Mouse (Mus musculus): ENCODE measurements around the gene Dapk3. TPM values are rescaled to one million over a fixed set of nuclear protein-coding genes. Genes with fewer than 3 reads are reported as not detected.
"Not testable (repeated sequence)": the region's sequence is repeated elsewhere in the genome, so short reads cannot be mapped to it uniquely, and the experiment has no call there.

The Dapk3 gene
- polyA plus RNA-seq, 1 experiment, result not detected

GRCm38 (mm10) chr10:81175936-81176465, 6.8 kb upstream of the Dapk3 start:
- peak overlapping the region; percentile 43 for H3K27ac ChIP-seq (ENCODE audit: insufficient read depth, low read depth, low read length)
- peaks cover 33% of the 10 kb centered on the region for H3K4me1 ChIP-seq (ENCODE audit: control insufficient read depth, insufficient read depth, low read length)
- under 1% methylated on average over 13 of the region's 13 CpGs for WGBS
- TF ChIP-seq POLR2A (IDR thresholded peaks at IDR 0.05; ENCODE audit: insufficient read depth, low read depth, low read length) (no peak), CTCF (IDR thresholded peaks at IDR 0.05; ENCODE audit: insufficient read depth, low read depth, low read length) (no peak)
- H3K4me3 ChIP-seq (ENCODE audit: insufficient read depth, low read depth, low read length), result peak overlapping the region; percentile 18; the same call in 1 of the 2 replicates

GRCm38 (mm10) chr10:81176466-81177271, 6.1 kb upstream of the Dapk3 start, which contains the start of gene Eef2:
TSS of gene Eef2 (plus strand) at chr10:81176631.
- WGBS, result under 1% methylated on average over 77 of the region's 77 CpGs
- peak within 1 kb of the TSS; percentile 92 for H3K4me3 ChIP-seq (ENCODE audit: insufficient read depth, low read depth, low read length)
- TF ChIP-seq CTCF (IDR thresholded peaks at IDR 0.05; ENCODE audit: insufficient read depth, low read depth, low read length) (peak; percentile 8; the same call in 1 of the 2 replicates), POLR2A (IDR thresholded peaks at IDR 0.05; ENCODE audit: insufficient read depth, low read depth, low read length) (peak; percentile 100)
- H3K27ac ChIP-seq (ENCODE audit: insufficient read depth, low read depth, low read length), result peak within 1 kb of the TSS; percentile 94
- peaks cover 33% of the 10 kb centered on the region for H3K4me1 ChIP-seq (ENCODE audit: control insufficient read depth, insufficient read depth, low read length)

- 8% methylated on average over 16 of the region's 16 CpGs for WGBS
- Histone ChIP-seq H3K4me3 (ENCODE audit: insufficient read depth, low read depth, low read length) (peak overlapping the region; percentile 92), H3K4me1 (ENCODE audit: control insufficient read depth, insufficient read depth, low read length) (peaks cover 38% of the 10 kb centered on the region), H3K27ac (ENCODE audit: insufficient read depth, low read depth, low read length) (no peak overlapping the region; the same call in 1 of the 2 replicates)
- TF ChIP-seq CTCF (IDR thresholded peaks at IDR 0.05; ENCODE audit: insufficient read depth, low read depth, low read length) (no peak), POLR2A (IDR thresholded peaks at IDR 0.05; ENCODE audit: insufficient read depth, low read depth, low read length) (no peak)
Measured at GRCm38 (mm10) chr10:81177491-81177925, 5.3 kb upstream of the Dapk3 start.

- Histone ChIP-seq H3K27ac (ENCODE audit: insufficient read depth, low read depth, low read length) (no peak overlapping the region), H3K4me3 (ENCODE audit: insufficient read depth, low read depth, low read length) (peak overlapping the region; percentile 92), H3K4me1 (ENCODE audit: control insufficient read depth, insufficient read depth, low read length) (peaks cover 38% of the 10 kb centered on the region)
- 56% methylated on average over 14 of the region's 14 CpGs for WGBS
- no peak for TF ChIP-seq CTCF (IDR thresholded peaks at IDR 0.05; ENCODE audit: insufficient read depth, low read depth, low read length)
- TF ChIP-seq POLR2A (IDR thresholded peaks at IDR 0.05; ENCODE audit: insufficient read depth, low read depth, low read length), result no peak
Measured at GRCm38 (mm10) chr10:81177958-81178712, 4.7 kb upstream of the Dapk3 start.

GRCm38 (mm10) chr10:81178927-81179326, 3.9 kb upstream of the Dapk3 start:
- no peak overlapping the region for H3K27ac ChIP-seq (ENCODE audit: insufficient read depth, low read depth, low read length)
- peaks cover 42% of the 10 kb centered on the region for H3K4me1 ChIP-seq (ENCODE audit: control insufficient read depth, insufficient read depth, low read length)
- H3K4me3 ChIP-seq (ENCODE audit: insufficient read depth, low read depth, low read length), result no peak overlapping the region
- WGBS, result 89% methylated on average over 11 of the region's 11 CpGs
- TF ChIP-seq POLR2A (IDR thresholded peaks at IDR 0.05; ENCODE audit: insufficient read depth, low read depth, low read length) (no peak), CTCF (IDR thresholded peaks at IDR 0.05; ENCODE audit: insufficient read depth, low read depth, low read length) (no peak)

- H3K27ac ChIP-seq (ENCODE audit: insufficient read depth, low read depth, low read length), result no peak overlapping the region
- H3K4me1 ChIP-seq (ENCODE audit: control insufficient read depth, insufficient read depth, low read length), result peaks cover 44% of the 10 kb centered on the region
- H3K4me3 ChIP-seq (ENCODE audit: insufficient read depth, low read depth, low read length), result no peak overlapping the region
- 88% methylated on average over 32 of the region's 32 CpGs for WGBS
- TF ChIP-seq POLR2A (IDR thresholded peaks at IDR 0.05; ENCODE audit: insufficient read depth, low read depth, low read length), result no peak
- TF ChIP-seq CTCF (IDR thresholded peaks at IDR 0.05; ENCODE audit: insufficient read depth, low read depth, low read length), result no peak
Measured at GRCm38 (mm10) chr10:81179451-81180342, 3.1 kb upstream of the Dapk3 start.

GRCm38 (mm10) chr10:81180946-81181345, 1.9 kb upstream of the Dapk3 start:
- Histone ChIP-seq H3K4me1 (ENCODE audit: control insufficient read depth, insufficient read depth, low read length) (peaks cover 40% of the 10 kb centered on the region), H3K27ac (ENCODE audit: insufficient read depth, low read depth, low read length) (no peak overlapping the region), H3K4me3 (ENCODE audit: insufficient read depth, low read depth, low read length) (no peak overlapping the region)
- WGBS, result 92% methylated on average over 13 of the region's 13 CpGs
- TF ChIP-seq CTCF (IDR thresholded peaks at IDR 0.05; ENCODE audit: insufficient read depth, low read depth, low read length), result no peak
- TF ChIP-seq POLR2A (IDR thresholded peaks at IDR 0.05; ENCODE audit: insufficient read depth, low read depth, low read length), result no peak

- peaks cover 40% of the 10 kb centered on the region for H3K4me1 ChIP-seq (ENCODE audit: control insufficient read depth, insufficient read depth, low read length)
- H3K4me3 ChIP-seq (ENCODE audit: insufficient read depth, low read depth, low read length); H3K27ac ChIP-seq (ENCODE audit: insufficient read depth, low read depth, low read length): not testable (repeated sequence)
- WGBS, result 71% methylated on average over 12 of the region's 12 CpGs
Measured at GRCm38 (mm10) chr10:81181860-81182259, 945 bp upstream of the Dapk3 start.

Measured in olfactory bulb, adult 2 months (tissue).